Comparison of ENCODE assay signal across 9 mouse cellular contexts in genomic region chr11:109178788-109179518, GRCm38 (mm10). TPM values are rescaled to one million over a fixed set of nuclear protein-coding genes. Genes with fewer than 3 reads are reported as not detected.
A peak's percentile ranks its signal among the peaks of the same experiment; 100 is the strongest.
DNase-seq lines count a peak whose midpoint lies in the region; ATAC-seq and TF ChIP-seq lines count a peak whose summit lies in the region.
"Had no signal": no experiment of that assay in that cellular context is flagged by ENCODE, and none has a peak within 500 bp of the region (broad histone marks: within the 10 kb centered on the region; RNA-seq: fewer than 3 reads in every experiment).

No protein-coding gene starts in this region.

- peak; percentile 10 for DNase-seq in kidney, adult 11 months
- DNase-seq in adrenal gland, adult 18-20 months (ENCODE audit: low spot score in 2 of 2), result peak; percentile 28 to 30
- DNase-seq in embryonic facial prominence, embryonic 10.5 days (ENCODE audit: low spot score), result peak; percentile 39
- DNase-seq in kidney, adult 2 months, result peak; percentile 32
- DNase-seq in left cerebral cortex, postnatal 25 days (ENCODE audit: low spot score in 2 of 2), result peak; percentile 59 to 76
- peak; percentile 74 for DNase-seq in right cerebral cortex, postnatal 10 days (ENCODE audit: low spot score in 2 of 2)
- no peak for DNase-seq in spleen, postnatal 14 days (ENCODE audit: low spot score in 2 of 2)

- no peaks in the 10 kb centered on the region for H3K9me3 ChIP-seq in kidney, embryonic 15.5 days (replicated peaks)
- no peaks in the 10 kb centered on the region for H3K9me3 ChIP-seq in embryonic facial prominence, embryonic 10.5 days

- H3K4me3 ChIP-seq in kidney, embryonic 15.5 days (replicated peaks), result no peak overlapping the region
- no peak overlapping the region for H3K4me3 ChIP-seq in embryonic facial prominence, embryonic 10.5 days
- H3K4me3 ChIP-seq in kidney, adult 2 months (ENCODE audit: insufficient read depth, low read depth, low read length), result no peak overlapping the region

- no peak for TF ChIP-seq POLR2A in kidney, adult 2 months (IDR thresholded peaks at IDR 0.05; ENCODE audit: low read depth, low read length)

- H3K9ac ChIP-seq in kidney, embryonic 15.5 days, result no peak overlapping the region

- H3K27me3 ChIP-seq in kidney, embryonic 15.5 days, result 0 out of 2 replicates have a peak, but pooled peaks cover 4% of the 10 kb centered on the region
- H3K27me3 ChIP-seq in embryonic facial prominence, embryonic 10.5 days (replicated peaks; ENCODE audit: low read depth, poor library complexity, severe bottlenecking), result no peaks in the 10 kb centered on the region
- H3K27me3 ChIP-seq in kidney, adult 2 months (replicated peaks; ENCODE audit: control insufficient read depth, insufficient read depth, low read length), result no peaks in the 10 kb centered on the region

- H3K27ac ChIP-seq in kidney, embryonic 15.5 days, result no peak overlapping the region
- no peak overlapping the region for H3K27ac ChIP-seq in embryonic facial prominence, embryonic 10.5 days (replicated peaks)
- no peak overlapping the region for H3K27ac ChIP-seq in kidney, adult 2 months (ENCODE audit: insufficient read depth, low read depth, low read length)

- no peak overlapping the region for H3K4me2 ChIP-seq in kidney, embryonic 15.5 days

- H3K4me1 ChIP-seq in kidney, embryonic 15.5 days, result peaks cover 4% of the 10 kb centered on the region
- peaks cover 7% of the 10 kb centered on the region; the same call in 1 of the 2 replicates for H3K4me1 ChIP-seq in embryonic facial prominence, embryonic 10.5 days
- no peaks in the 10 kb centered on the region for H3K4me1 ChIP-seq in kidney, adult 2 months (ENCODE audit: control insufficient read depth, insufficient read depth, low read length)

- no peaks in the 10 kb centered on the region for H3K36me3 ChIP-seq in kidney, embryonic 15.5 days
- no peaks in the 10 kb centered on the region for H3K36me3 ChIP-seq in embryonic facial prominence, embryonic 10.5 days (replicated peaks)
- no peaks in the 10 kb centered on the region for H3K36me3 ChIP-seq in kidney, adult 2 months (ENCODE audit: control insufficient read depth, insufficient read depth, low read length)

- ATAC-seq in kidney, embryonic 15.5 days (replicated peaks; ENCODE audit: low FRiP score), result no peak

- 54% methylated on average over 8 of the region's 8 CpGs for WGBS in kidney, embryonic 15.5 days
- 55% methylated on average over 8 of the region's 8 CpGs for WGBS in embryonic facial prominence, embryonic 10.5 days
- WGBS in kidney, adult 2 months, result 58% methylated on average over 8 of the region's 8 CpGs

- peak; percentile 43 for TF ChIP-seq CTCF in kidney, adult 2 months (conservative IDR thresholded peaks at IDR 0.05; ENCODE audit: insufficient read depth, insufficient read length, low read depth, low read length)

- intact Hi-C loops in left cerebral cortex, postnatal 25 days (cut with DNase I), result loop anchor here (5.0 kb wide), 1 partner anchor 727 kb away; no protein-coding TSS in a partner anchor

RNA-seq across cellular contexts. Expression of gene E030025P04Rik, which starts 34.8 kb away (rescaled TPM):
- not detected in 2 replicates for polyA plus RNA-seq in kidney, embryonic 15.5 days (2015; fragmentation: Nextera tagmentation; extraction: Ambion mirVana)
- total RNA-seq in adrenal gland, adult 18-20 months (2021), result not detected
- polyA plus RNA-seq in embryonic facial prominence, embryonic 10.5 days (2016; fragmentation: Nextera tagmentation; extraction: Ambion mirVana), result not detected in 2 replicates
- not detected in 2 replicates for polyA plus RNA-seq in kidney, adult 2 months (2012; rRNA removed)
- not detected for total RNA-seq in left cerebral cortex, postnatal 25 days (2021)
- polyA plus RNA-seq: gonadal fat pad, adult 2 months had no signal

Comparison
In these comparisons a context has a peak if more than half of its experiments do, and no peak if none do; other contexts are left out.
1. DNase-seq: peak in kidney, adult 11 months (single experiment), adrenal gland, adult 18-20 months (2 of 2), embryonic facial prominence, embryonic 10.5 days (single experiment), kidney, adult 2 months (single experiment), left cerebral cortex, postnatal 25 days (2 of 2) and right cerebral cortex, postnatal 10 days (2 of 2); none in spleen, postnatal 14 days (0 of 2).